Mouse (Mus musculus) left cerebral cortex, postnatal 36 days (tissue): ENCODE data around the gene Otp. TPM values are rescaled to one million over a fixed set of nuclear protein-coding genes. Genes with fewer than 3 reads are reported as not detected.

Experiments
- DNase-seq, 2 experiments: peaks; one replicate each; pipeline ENCODE4 v3.0.0; 2021 to 2022; ENCODE audit warnings: low spot score in 2 of 2, mixed read lengths in 1 of 2
- intact Hi-C: fragments of 180-260 bp; cut with DNase I; formaldehyde crosslinking; loops from one replicate; pipeline ENCODE4 v1.15.1; 2025
- total RNA-seq, 2 experiments: library from RNA; stranded (reverse); gene quantifications; 2 replicates each; pipeline ENCODE4 v1.2.3; 2021

Otp gene
- total RNA-seq, 2 experiments from 2014 or later = 0.34 TPM; not detected in 1

DNA sequence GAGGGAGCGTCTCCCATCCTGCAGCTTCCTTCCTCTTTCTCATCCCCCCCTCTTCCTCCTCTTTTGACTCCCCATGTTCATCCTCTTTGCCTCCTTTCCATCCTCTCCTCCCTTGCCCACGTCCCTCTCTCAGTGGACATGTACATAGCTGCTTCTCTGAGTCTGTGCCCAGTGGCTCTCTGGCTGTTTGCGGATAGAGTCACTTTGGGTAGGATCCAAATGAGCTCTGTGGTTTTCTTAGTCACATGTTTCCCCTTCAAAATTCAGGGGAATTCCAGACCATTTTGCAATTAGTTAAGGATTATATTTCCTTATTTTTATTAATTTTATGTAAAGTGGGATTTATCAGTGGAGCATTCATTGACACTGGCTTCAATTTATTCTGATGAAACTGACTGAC, 52.7 kb downstream of the Otp start:
- DNase-seq = no peak
- intact Hi-C loops = no loop called here

Other genes starting within 250 kb of the Otp start
- 100 to 1,000 TPM; 110 to 128 TPM for gene Tbca, start 86.7 kb upstream of the Otp start, total RNA-seq
- 10 to 100 TPM; 19.7 to 21.7 TPM for gene Wdr41, start 100.7 kb downstream of the Otp start, total RNA-seq